Mouse (Mus musculus): ENCODE measurements at regions not wholly inside any gene's neighbourhood (a gene's known extent, or its start where the extent isn't known, plus 50 kb on each side); places are given as distances from the start of the nearest gene placed in this dataset.

GRCm38 (mm10) chr11:19153714-19154113 lies 134.9 kb upstream of the Meis1 start:
- TF ChIP-seq CTCF (IDR thresholded peaks at IDR 0.05; ENCODE audit: borderline replicate concordance, insufficient read depth, low read depth, low read length) = no peak
- no peak for TF ChIP-seq POLR2A (IDR thresholded peaks at IDR 0.05; ENCODE audit: borderline replicate concordance, insufficient read depth, low read length)
- Histone ChIP-seq H3K27ac (ENCODE audit: insufficient read depth, low read length) (no peak overlapping the region), H3K27me3 (ENCODE audit: control insufficient read depth, insufficient read depth, low read length) (no peaks in the 10 kb centered on the region), H3K4me3 (replicated peaks; ENCODE audit: insufficient read depth, low read depth, low read length) (no peak overlapping the region), H3K4me1 (ENCODE audit: control insufficient read depth, insufficient read depth, low read length) (no peaks in the 10 kb centered on the region)
- WGBS = 93% methylated on average over 4 of the region's 4 CpGs
- no peak for DNase-seq

DNA sequence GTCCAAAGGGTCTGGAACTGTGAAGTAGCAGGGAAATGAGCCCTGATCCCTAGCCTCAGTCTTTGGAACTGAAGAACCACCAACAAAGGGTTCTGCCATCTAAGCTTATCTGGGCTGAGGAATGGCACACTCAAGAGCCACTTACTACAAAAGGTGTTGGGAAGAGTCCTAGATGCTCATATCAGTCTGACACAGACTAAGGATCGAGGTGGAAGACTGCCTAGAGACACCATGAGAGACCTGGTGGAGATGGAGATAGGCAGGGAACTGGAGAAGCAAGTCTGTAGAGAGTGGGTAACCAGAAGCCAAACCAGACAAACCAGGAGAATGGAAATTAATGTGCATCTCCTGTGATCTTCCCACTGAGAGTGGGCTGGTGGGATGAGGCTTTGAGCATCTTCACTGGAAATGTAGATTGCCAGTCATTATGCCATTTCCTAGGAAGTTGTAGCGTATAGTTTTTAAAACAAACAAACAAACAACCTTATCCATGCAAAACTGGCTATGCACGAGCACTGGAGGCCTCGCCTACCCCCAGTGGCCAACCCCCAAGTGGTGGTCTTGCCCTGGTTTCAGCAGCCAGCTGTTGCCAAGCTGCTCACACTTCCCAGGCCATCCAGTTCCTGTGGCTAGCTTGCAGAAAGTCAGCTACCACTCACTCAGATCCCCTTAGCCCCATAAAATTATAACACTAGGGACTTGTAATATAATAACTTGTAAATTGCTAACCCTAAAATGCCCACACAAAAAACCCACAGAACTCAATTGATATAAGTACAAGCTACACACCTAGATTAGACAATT lies 136.2 kb upstream of the Meis1 start:
- no peak overlapping the region for H3K4me3 ChIP-seq (replicated peaks; ENCODE audit: insufficient read depth, low read depth, low read length)
- no peak overlapping the region for H3K27ac ChIP-seq (ENCODE audit: insufficient read depth, low read length)
- no peaks in the 10 kb centered on the region for H3K4me1 ChIP-seq (ENCODE audit: control insufficient read depth, insufficient read depth, low read length)
- WGBS = 85% methylated on average over 4 of the region's 4 CpGs
- TF ChIP-seq CTCF (IDR thresholded peaks at IDR 0.05; ENCODE audit: borderline replicate concordance, insufficient read depth, low read depth, low read length) = no peak
- no peak for TF ChIP-seq POLR2A (IDR thresholded peaks at IDR 0.05; ENCODE audit: borderline replicate concordance, insufficient read depth, low read length)
- DNase-seq = no peak
- H3K27me3 ChIP-seq (ENCODE audit: control insufficient read depth, insufficient read depth, low read length) = no peaks in the 10 kb centered on the region

- H3K4me1 ChIP-seq (ENCODE audit: control insufficient read depth, insufficient read depth, low read length) = no peaks in the 10 kb centered on the region
- 81% methylated on average over 2 of the region's 2 CpGs for WGBS
- TF ChIP-seq POLR2A (IDR thresholded peaks at IDR 0.05; ENCODE audit: borderline replicate concordance, insufficient read depth, low read length) = no peak
- TF ChIP-seq CTCF (IDR thresholded peaks at IDR 0.05; ENCODE audit: borderline replicate concordance, insufficient read depth, low read depth, low read length) = no peak
- H3K27me3 ChIP-seq (ENCODE audit: control insufficient read depth, insufficient read depth, low read length) = no peaks in the 10 kb centered on the region
- no peak for DNase-seq
- no peak overlapping the region for H3K4me3 ChIP-seq (replicated peaks; ENCODE audit: insufficient read depth, low read depth, low read length)
- H3K27ac ChIP-seq (ENCODE audit: insufficient read depth, low read length) = no peak overlapping the region
These were observed 136.8 kb upstream of the Meis1 start for GRCm38 (mm10) chr11:19155617-19155983.

GRCm38 (mm10) chr11:19160227-19160626 lies 141.4 kb upstream of the Meis1 start:
- 49% methylated on average over 3 of the region's 3 CpGs for WGBS
- no peak overlapping the region for H3K4me3 ChIP-seq (replicated peaks; ENCODE audit: insufficient read depth, low read depth, low read length)
- no peak for TF ChIP-seq POLR2A (IDR thresholded peaks at IDR 0.05; ENCODE audit: borderline replicate concordance, insufficient read depth, low read length)
- no peak for TF ChIP-seq CTCF (IDR thresholded peaks at IDR 0.05; ENCODE audit: borderline replicate concordance, insufficient read depth, low read depth, low read length)

DNA sequence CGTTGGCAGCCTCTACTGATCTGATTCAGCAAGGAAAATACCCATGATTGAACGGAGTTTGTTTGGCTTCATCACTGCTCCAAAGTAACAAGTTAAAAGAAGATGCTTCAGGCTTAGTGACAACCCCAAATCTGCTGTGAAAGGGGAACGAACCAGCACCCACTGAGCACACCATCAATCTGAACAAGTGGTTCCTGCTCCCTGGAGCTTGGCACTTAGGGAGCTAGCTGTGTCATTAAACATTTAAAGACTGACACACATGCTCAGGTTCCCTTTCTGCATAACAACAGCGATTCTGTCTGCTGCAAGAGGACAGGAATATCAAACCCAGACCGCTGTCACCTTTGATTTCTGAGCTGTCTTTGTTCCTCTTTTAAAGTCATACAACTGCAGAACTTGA lies 141.9 kb upstream of the Meis1 start:
- TF ChIP-seq POLR2A (IDR thresholded peaks at IDR 0.05; ENCODE audit: borderline replicate concordance, insufficient read depth, low read length) = no peak
- no peak for TF ChIP-seq CTCF (IDR thresholded peaks at IDR 0.05; ENCODE audit: borderline replicate concordance, insufficient read depth, low read depth, low read length)
- Histone ChIP-seq H3K4me3 (replicated peaks; ENCODE audit: insufficient read depth, low read depth, low read length) (no peak overlapping the region), H3K27ac (ENCODE audit: insufficient read depth, low read length) (no peak overlapping the region), H3K4me1 (ENCODE audit: control insufficient read depth, insufficient read depth, low read length) (no peaks in the 10 kb centered on the region), H3K27me3 (ENCODE audit: control insufficient read depth, insufficient read depth, low read length) (no peaks in the 10 kb centered on the region; the same call in 1 of the 2 replicates)
- no peak for DNase-seq
- WGBS = 26% methylated on average over 5 of the region's 5 CpGs

More at GRCm38 (mm10) chr11:19160227-19160626, 141.4 kb upstream of the Meis1 start:
- H3K4me1 ChIP-seq (ENCODE audit: control insufficient read depth, insufficient read depth, low read length) = no peaks in the 10 kb centered on the region
- no peak overlapping the region for H3K27ac ChIP-seq (ENCODE audit: insufficient read depth, low read length)
- H3K27me3 ChIP-seq (ENCODE audit: control insufficient read depth, insufficient read depth, low read length) = no peaks in the 10 kb centered on the region; the same call in 1 of the 2 replicates
- DNase-seq = no peak

- no peak overlapping the region for H3K4me3 ChIP-seq (replicated peaks; ENCODE audit: insufficient read depth, low read depth, low read length)
- H3K27me3 ChIP-seq (ENCODE audit: control insufficient read depth, insufficient read depth, low read length) = no peaks in the 10 kb centered on the region
- H3K4me1 ChIP-seq (ENCODE audit: control insufficient read depth, insufficient read depth, low read length) = no peaks in the 10 kb centered on the region
- WGBS = 91% methylated on average over 2 of the region's 2 CpGs
- no peak for TF ChIP-seq CTCF (IDR thresholded peaks at IDR 0.05; ENCODE audit: borderline replicate concordance, insufficient read depth, low read depth, low read length)
- no peak for TF ChIP-seq POLR2A (IDR thresholded peaks at IDR 0.05; ENCODE audit: borderline replicate concordance, insufficient read depth, low read length)
- no peak overlapping the region for H3K27ac ChIP-seq (ENCODE audit: insufficient read depth, low read length)
- DNase-seq = no peak
These were observed 152.2 kb upstream of the Meis1 start for GRCm38 (mm10) chr11:19170938-19171337.

DNA sequence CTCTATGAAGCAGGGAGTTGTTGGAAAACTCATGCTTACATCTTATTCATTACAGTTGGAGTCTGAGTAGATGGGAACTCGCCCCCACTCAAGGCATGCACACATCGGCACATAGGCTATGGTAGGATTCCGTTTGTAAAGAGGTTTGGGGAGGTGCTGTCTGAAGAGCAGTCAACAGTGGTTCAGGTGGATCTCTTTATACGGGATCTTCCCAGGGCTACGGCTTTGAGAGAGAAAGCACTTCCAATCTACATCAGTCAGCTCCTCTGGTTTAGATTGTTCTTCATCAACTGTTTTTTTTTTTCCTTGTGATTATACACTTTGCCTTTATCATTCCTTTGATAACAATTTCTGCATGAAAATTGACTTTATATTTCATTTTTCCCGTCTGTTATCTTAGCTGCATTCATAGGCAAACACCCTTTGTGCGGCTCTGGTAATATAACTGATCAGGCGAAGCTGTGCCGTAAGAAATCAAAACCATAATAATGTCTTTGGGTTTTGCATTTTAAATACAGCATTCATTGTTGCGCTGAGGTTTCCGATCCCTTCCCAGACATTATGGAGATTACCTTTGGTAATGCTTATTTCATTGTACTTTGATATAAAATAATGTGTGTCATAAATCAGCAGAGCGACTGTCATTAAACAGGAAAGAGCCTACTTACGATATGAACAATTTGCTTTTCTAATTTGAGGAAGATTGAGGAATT lies 155.7 kb upstream of the Meis1 start:
- TF ChIP-seq POLR2A (IDR thresholded peaks at IDR 0.05; ENCODE audit: borderline replicate concordance, insufficient read depth, low read length) = no peak
- no peak for TF ChIP-seq CTCF (IDR thresholded peaks at IDR 0.05; ENCODE audit: borderline replicate concordance, insufficient read depth, low read depth, low read length)
- H3K27ac ChIP-seq (ENCODE audit: insufficient read depth, low read length) = no peak overlapping the region
- no peaks in the 10 kb centered on the region for H3K4me1 ChIP-seq (ENCODE audit: control insufficient read depth, insufficient read depth, low read length)
- DNase-seq = no peak
- H3K4me3 ChIP-seq (replicated peaks; ENCODE audit: insufficient read depth, low read depth, low read length) = no peak overlapping the region
- no peaks in the 10 kb centered on the region for H3K27me3 ChIP-seq (ENCODE audit: control insufficient read depth, insufficient read depth, low read length)
- WGBS = 92% methylated on average over 13 of the region's 13 CpGs

- TF ChIP-seq POLR2A (IDR thresholded peaks at IDR 0.05; ENCODE audit: borderline replicate concordance, insufficient read depth, low read length) (no peak), CTCF (IDR thresholded peaks at IDR 0.05; ENCODE audit: borderline replicate concordance, insufficient read depth, low read depth, low read length) (no peak)
- Histone ChIP-seq H3K27me3 (ENCODE audit: control insufficient read depth, insufficient read depth, low read length) (no peaks in the 10 kb centered on the region), H3K4me3 (replicated peaks; ENCODE audit: insufficient read depth, low read depth, low read length) (no peak overlapping the region), H3K4me1 (ENCODE audit: control insufficient read depth, insufficient read depth, low read length) (no peaks in the 10 kb centered on the region), H3K27ac (ENCODE audit: insufficient read depth, low read length) (no peak overlapping the region)
- DNase-seq = no peak
- 96% methylated on average over 1 of the region's 1 CpGs for WGBS
These were observed 160.5 kb upstream of the Meis1 start for GRCm38 (mm10) chr11:19179290-19179689.

Measured in cerebellum, adult 2 months (tissue).